Mouse (Mus musculus) liver (tissue): ENCODE measurements around the gene Mas1.
"Not testable (repeated sequence)": the region's sequence is repeated elsewhere in the genome, so short reads cannot be mapped to it uniquely, and the experiment has no call there.

Experiments
- DNase-seq: peaks from one replicate; pipeline ENCODE4 v3.0.0-alpha.2; 2020; ENCODE audit warnings: mixed read lengths

Mas1 gene

GRCm38 (mm10) chr17:12868043-12868442 is at the start of gene Mas1:
Mas1 (minus strand) TSS chr17:12868143.
- DNase-seq = no peak

DNA sequence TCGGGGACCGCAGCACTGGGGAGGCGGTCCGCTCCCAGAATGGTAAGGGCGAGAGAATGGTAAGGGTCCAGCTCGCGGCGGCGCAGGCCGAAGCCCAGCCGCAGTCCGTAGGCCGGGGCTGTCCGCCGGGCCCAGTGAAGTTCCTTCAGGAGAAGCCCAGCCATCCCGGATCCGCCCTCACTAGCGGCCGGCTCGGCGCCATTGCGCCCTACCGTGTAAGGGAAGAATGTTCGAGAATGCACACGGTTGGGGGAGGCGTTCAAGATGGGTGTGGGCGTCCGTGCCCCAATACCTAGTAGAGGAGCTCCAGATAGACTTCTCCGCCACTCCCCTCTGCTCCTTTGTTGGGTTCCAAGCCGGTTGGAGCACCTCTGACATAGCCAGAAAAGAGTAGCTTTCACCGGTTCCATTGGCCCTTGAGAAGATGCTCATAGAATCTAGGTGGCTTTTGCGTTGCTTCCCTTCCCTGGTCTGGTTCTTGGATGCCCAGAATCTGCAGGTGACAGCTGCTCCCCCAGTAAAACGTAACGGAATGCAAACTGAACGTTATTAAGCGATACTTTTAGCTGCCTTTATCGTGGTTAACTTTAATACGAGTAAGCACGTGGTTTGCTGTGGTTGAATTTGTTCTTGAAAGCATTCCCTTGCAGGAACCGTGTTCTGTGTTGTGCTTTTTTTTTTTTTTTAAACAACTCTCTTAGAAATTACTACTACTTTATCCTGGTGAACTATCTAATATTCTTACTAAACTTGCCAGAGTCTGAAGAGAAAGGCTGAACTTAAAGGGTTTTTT is 48.8 kb upstream of the Mas1 start:
- DNase-seq = peak; percentile 82

DNA sequence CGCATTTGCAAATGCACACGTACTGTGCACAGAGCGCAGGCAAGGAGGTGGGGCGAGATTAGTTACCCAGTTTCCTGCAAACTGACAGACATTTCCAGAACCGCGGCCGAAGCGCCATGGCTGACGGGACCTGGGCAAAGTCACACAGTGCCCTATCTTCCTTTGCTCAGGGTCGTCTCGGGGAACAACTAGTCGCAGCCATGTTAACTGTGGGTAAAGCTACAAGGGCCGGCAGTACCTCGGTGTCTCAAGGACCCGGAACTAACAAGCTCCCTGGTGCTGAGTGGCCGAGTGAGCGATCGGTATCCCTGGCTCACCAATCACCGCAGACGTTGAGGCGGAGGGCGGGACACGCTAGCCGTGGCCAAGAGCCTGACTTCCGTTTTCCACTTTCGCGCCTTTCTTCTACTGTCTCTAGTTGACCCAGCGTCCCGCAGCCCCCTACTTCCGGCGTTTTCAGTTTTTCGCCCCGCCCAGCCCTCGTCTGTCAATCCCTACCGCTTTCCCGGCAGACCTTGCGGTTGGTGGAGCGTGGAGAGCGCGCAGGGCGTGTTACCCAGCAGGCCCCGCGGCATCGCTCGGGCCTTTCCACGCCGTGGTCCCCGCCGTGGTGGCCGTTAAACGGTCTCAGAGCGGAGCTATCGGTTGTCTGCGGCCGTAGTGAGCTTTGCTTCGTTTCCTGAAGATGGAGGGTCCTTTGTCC is 48.1 kb upstream of the Mas1 start, which contains the start of gene Mrpl18:
Gene Mrpl18, minus strand, starts transcription at position 465 of the 703 bp plus-strand sequence.
- peak; percentile 98 for DNase-seq

DNA sequence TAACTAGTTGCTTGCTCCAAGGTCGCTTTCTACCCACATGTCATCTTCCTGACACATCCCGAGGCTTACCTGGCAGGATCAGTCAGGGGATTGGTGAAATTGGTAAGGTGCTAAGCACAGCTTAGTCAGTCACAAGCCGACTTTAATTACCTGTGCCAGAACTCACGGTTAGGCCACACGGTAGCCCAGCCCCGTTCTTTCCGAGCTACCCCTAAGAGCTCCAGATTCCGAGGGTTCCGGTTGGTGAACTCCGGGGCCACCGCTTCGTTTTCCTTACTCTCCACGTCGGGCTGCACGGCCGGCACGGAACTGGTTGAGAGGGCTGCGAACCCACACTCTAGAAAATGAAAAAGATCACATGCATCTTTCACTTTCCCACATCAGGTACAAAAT is 47.5 kb upstream of the Mas1 start, which contains the start of gene Tcp1:
Gene Tcp1, plus strand, starts transcription at position 214 of the 393 bp plus-strand sequence.
- DNase-seq = no peak

DNA sequence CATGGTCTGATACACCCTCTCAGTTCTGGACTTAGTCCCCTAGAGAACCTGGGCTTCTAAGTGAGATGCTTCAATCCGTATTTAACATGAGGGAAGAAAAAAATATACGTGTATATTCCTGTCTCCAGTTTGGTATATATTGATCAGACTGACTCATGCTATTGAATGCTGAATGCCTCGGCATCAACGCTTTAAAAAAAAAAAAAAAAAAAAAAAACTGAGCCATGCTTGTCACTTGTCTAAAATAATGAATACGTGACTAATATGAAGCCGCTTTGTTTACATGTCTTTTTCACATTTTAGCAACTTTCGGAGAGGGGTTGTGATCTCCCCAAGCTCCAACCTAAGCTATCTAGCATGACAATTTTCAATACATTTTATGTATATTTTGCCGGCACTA is 42.4 kb upstream of the Mas1 start:
- no peak for DNase-seq

- no peak for DNase-seq
Measured at GRCm38 (mm10) chr17:12909361-12910280, 41.7 kb upstream of the Mas1 start, which contains the start of gene Pnldc1. Pnldc1 (minus strand) TSS chr17:12910230.

GRCm38 (mm10) chr17:12906436-12906835 is 38.5 kb upstream of the Mas1 start:
- no peak for DNase-seq

- no peak for DNase-seq
Measured at GRCm38 (mm10) chr17:12905810-12906209, 37.9 kb upstream of the Mas1 start.

GRCm38 (mm10) chr17:12904349-12904748 is 36.4 kb upstream of the Mas1 start:
- no peak for DNase-seq

GRCm38 (mm10) chr17:12903372-12904333 is 35.7 kb upstream of the Mas1 start:
- no peak for DNase-seq

DNA sequence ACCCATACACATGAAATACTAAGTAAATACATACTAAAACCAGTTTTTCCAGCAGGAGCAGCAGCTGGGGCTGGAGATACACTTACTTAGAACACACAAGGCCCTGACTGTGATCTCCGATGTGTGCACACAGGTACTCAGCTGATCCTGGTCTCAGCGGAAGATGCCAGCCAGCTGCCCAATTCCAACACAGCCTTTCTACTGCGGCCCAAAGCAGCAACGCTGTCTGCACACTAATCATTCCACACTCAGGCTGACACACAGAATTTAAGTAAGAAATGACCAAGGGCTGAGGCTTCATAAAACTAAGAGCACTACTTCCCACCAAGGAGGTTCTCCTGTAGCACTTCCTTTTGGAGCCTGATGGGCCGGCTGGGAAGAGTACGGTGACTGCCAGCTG is 34.3 kb upstream of the Mas1 start:
- no peak for DNase-seq

DNA sequence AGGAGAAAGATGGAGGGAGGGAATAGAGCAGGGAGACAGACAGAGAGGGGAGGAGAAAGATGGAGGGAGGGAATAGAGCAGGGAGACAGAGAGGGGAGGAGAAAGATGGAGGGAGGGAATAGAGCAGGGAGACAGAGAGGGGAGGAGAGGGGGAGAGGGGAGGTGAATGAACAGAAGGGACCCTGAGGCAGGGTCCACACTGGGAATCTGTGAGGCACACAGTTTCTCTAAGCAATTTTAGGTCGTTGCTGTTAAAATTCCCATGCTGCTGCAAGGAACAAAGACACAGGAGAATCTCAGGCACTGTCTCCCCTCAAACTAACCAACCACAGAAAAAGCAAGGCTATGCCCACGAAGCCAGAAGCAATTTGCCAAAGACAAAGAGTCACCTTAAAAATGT is 30.7 kb upstream of the Mas1 start:
- not testable (repeated sequence) for DNase-seq

GRCm38 (mm10) chr17:12897674-12898073 is 29.7 kb upstream of the Mas1 start:
- DNase-seq = no peak

GRCm38 (mm10) chr17:12892033-12892432 is 24.1 kb upstream of the Mas1 start:
- no peak for DNase-seq

GRCm38 (mm10) chr17:12891054-12891453 is 23.1 kb upstream of the Mas1 start:
- DNase-seq = no peak

DNA sequence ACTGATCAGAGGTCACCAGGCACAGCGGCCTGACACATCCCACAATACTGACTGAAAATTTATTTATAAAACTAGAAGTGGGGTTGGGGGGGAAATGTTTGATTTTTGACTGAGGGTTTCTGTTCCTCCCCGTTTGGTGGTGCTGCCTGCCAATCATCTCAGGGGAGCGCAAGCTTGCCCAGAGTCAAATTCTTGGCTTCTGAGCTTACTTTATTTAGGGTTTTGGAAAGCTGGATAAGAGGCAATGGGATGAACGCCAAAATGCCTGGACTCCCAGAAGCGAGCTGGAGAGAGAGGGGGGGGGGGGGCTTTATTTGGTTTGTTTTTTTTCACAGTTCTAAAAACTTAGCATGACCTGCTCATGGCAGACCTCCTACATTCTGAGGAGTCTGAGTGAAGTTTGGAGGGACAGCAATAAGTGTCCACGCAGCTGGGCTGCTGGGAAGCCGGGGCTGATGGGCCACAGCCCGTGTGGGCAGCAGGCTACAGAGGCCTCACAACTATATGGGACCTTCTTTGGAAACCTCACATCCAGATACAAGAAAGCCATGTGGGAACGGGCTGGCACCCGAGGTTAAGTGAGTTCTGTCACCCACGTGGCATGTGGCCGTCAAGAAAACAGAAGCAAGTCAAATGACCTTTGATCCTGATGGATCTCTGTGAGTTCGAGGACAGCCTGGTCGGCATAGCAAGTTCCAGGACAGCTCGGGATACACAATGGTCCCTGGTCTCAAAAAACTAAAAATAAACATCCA is 19.3 kb upstream of the Mas1 start:
- DNase-seq = no peak

DNA sequence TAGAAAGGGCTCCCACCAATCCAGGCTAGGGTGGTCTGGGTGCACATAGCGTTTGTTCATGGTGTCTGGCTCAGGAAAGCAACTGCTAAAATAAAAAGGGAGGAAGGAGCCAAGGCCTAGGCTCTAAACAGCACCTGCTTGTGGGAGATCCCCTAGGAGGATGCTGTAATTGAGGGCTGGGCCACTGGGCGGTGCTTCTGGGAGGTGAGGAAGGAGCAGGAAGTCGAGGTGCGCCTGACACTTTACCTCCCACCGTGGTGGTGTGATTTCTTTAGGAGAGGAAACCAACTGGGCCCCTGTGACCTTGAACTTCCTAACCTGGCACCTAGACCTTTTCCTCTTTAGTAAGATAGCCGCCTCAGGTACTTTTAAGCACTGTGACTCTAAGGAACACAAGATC is 18.7 kb upstream of the Mas1 start:
- no peak for DNase-seq

GRCm38 (mm10) chr17:12881216-12881615 is 13.3 kb upstream of the Mas1 start:
- DNase-seq = no peak

DNA sequence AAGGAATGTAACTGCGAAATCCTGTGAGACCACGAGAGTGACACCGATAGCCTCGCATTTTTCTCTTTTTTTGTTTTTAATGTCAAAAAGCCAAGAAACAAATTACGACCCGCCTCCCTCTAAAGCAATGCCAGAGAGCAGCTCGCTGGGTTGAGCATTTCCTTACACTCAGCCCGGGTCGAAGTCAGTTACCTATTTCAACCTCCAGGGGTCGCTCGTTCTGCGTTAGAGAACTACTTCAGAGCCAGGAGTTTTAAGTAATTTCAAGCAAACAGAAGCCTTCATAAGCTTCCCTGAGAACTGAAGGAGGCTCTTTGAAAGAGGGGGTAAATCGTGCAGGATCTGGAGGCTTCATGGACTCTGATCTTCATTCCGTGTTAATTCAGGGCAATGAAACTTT is 12.2 kb upstream of the Mas1 start:
- peak; percentile 76 for DNase-seq

DNA sequence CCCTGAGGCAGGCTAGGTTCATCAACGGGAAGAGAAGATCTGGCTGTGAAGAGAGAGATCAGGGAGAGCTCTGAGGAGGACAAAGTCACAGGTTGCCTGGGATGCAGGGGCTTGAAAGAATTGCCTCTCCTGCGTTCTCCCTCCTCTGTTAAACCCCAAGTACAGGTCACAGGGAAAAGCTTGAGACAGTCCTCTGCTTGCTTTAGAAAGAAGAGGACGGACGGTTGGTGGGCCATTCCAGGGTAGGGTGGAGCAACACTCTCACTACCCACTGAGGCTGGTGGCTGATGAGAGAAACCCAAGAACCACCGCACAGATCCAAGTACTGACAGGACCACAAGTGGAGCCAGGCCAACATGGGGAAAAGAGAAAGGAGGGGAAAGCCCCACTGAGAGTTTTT is 7.8 kb upstream of the Mas1 start, which contains the start of gene Mrgprh:
Gene Mrgprh, plus strand, starts transcription at position 301 of the 400 bp plus-strand sequence.
- no peak for DNase-seq
